Mouse (Mus musculus) olfactory bulb, adult 2 months (tissue): ENCODE data around the gene Gm5269.

Experiments used
- CTCF ChIP-seq: fragments of 200-500 bp; IDR thresholded peaks from 2 replicates; pipeline ENCODE4 v1.5.1; 2012; ENCODE audit warnings: low read depth, mild to moderate bottlenecking, low read length, moderate library complexity; ENCODE audit not compliant: insufficient read depth
- POLR2A ChIP-seq: fragments of 200-500 bp; IDR thresholded peaks from 2 replicates; pipeline ENCODE4 v1.6.1; 2012; ENCODE audit warnings: mild to moderate bottlenecking, low read depth, low read length, moderate library complexity; ENCODE audit not compliant: insufficient read depth

DNA sequence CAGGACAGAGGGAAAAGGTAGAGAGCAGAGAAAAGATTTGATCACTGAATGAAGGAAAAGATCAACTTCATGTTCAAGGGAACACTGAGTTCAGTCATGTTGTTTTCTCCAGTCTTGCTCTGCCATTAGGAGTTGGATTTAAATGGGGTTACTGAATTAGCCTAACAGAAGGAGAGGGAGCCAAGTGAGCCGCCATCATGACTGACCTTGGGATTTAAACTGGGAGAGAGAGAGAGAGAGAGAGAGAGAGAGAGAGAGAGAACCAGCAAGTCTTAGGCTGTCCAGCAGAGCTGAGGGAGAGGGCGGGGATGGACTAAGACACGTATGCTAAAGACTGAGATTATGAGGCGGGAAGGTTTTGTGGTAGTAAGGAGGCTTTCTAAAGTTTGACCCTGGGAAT, 24.2 kb upstream of the Gm5269 start:
- TF ChIP-seq CTCF (no peak), POLR2A (no peak)
